Mouse (Mus musculus) CH12.LX (cell line): ENCODE data around the gene Rbm48. TPM values are rescaled to one million over a fixed set of nuclear protein-coding genes. Genes with fewer than 3 reads are reported as not detected.

Experiments used
- DNase-seq: peaks from one replicate; pipeline ENCODE4 v3.0.0-alpha.2; 2013; ENCODE audit errors: extremely low read depth
- H3K27ac ChIP-seq: 2 replicates; pipeline ENCODE4 v1.5.1; 2012; ENCODE audit warnings: low read depth, mild to moderate bottlenecking, control low read depth, moderate library complexity; ENCODE audit not compliant: insufficient read depth
- H3K27me3 ChIP-seq: replicated peaks from 2 replicates; pipeline ENCODE3; 2012; ENCODE audit warnings: inconsistent platforms
- H3K36me3 ChIP-seq, 2 experiments: replicated peaks in 1 of 2; 2 replicates each; pipeline versions ENCODE3 to v1.6.1; 2012; ENCODE audit warnings: inconsistent platforms in 1 of 2, low read length in 1 of 2, mild to moderate bottlenecking in 1 of 2, mixed read lengths in 1 of 2, moderate library complexity in 1 of 2; ENCODE audit not compliant: control insufficient read depth in 1 of 2, insufficient read depth in 1 of 2
- H3K4me1 ChIP-seq, 2 experiments: 2 replicates each; pipeline ENCODE4 v1.6.1; 2012; ENCODE audit warnings: inconsistent platforms in 1 of 2, moderate library complexity in 1 of 2; ENCODE audit not compliant: insufficient read depth in 2 of 2, control insufficient read depth in 1 of 2
- H3K4me2 ChIP-seq: 2 replicates; pipeline ENCODE4 v1.6.1; 2012; ENCODE audit warnings: low read depth, mild to moderate bottlenecking, control low read depth; ENCODE audit not compliant: poor library complexity, insufficient read depth, severe bottlenecking
- H3K4me3 ChIP-seq, 3 experiments: fragments of 150-350 bp in 1 of 3; sonication (generic) in 1 of 3; replicated peaks in 1 of 3; 2 replicates each; pipeline versions ENCODE3 to v1.5.1; 2011 to 2012; ENCODE audit warnings: low read depth in 2 of 3, low read length in 2 of 3, mild to moderate bottlenecking in 2 of 3, moderate library complexity in 2 of 3, control low read depth in 1 of 3, improper control_type of control experiment in 1 of 3, inconsistent platforms in 1 of 3, mixed read lengths in 1 of 3; ENCODE audit not compliant: poor library complexity in 1 of 3
- H3K79me2 ChIP-seq: replicated peaks from 2 replicates; pipeline ENCODE4 v1.6.1; 2012; ENCODE audit warnings: mild to moderate bottlenecking, moderate library complexity; ENCODE audit not compliant: control insufficient read depth, poor library complexity, insufficient read depth, severe bottlenecking; ENCODE audit errors: extremely low read depth
- H3K9ac ChIP-seq: 2 replicates; pipeline ENCODE4 v1.6.1; 2012; ENCODE audit warnings: low read depth, mild to moderate bottlenecking, control low read depth, moderate library complexity; ENCODE audit not compliant: insufficient read depth
- H3K9me3 ChIP-seq: replicated peaks from 2 replicates; pipeline ENCODE3; 2012; ENCODE audit warnings: low read length, inconsistent platforms, mixed read lengths
- BHLHE40 ChIP-seq: IDR thresholded peaks from 2 replicates; pipeline ENCODE4 v1.6.1; 2011; ENCODE audit warnings: mild to moderate bottlenecking, low read depth, low read length, improper control_type of control experiment
- CHD2 ChIP-seq: IDR thresholded peaks from 2 replicates; pipeline ENCODE4 v1.6.1; 2011; ENCODE audit warnings: low read length, improper control_type of control experiment
- CTCF ChIP-seq, 2 experiments: IDR thresholded peaks in 1 of 2; conservative IDR thresholded peaks in 1 of 2; 2 replicates each; pipeline ENCODE4 v1.5.1; 2011 to 2012; ENCODE audit warnings: low read depth in 2 of 2, low read length in 2 of 2, improper control_type of control experiment in 1 of 2, inconsistent platforms in 1 of 2, mild to moderate bottlenecking in 1 of 2, moderate library complexity in 1 of 2
- E2F4 ChIP-seq: IDR thresholded peaks from 2 replicates; pipeline ENCODE4 v1.6.1; 2011; ENCODE audit warnings: low read depth, low read length, improper control_type of control experiment; ENCODE audit not compliant: insufficient replicate concordance
- EP300 ChIP-seq: IDR thresholded peaks from 2 replicates; pipeline ENCODE4 v1.6.1; 2011; ENCODE audit warnings: low read length, improper control_type of control experiment
- HCFC1 ChIP-seq: IDR thresholded peaks from 2 replicates; pipeline ENCODE4 v1.6.1; 2012; ENCODE audit warnings: low read depth, mild to moderate bottlenecking, inconsistent platforms, low read length, improper control_type of control experiment
- IRF4 ChIP-seq: IDR thresholded peaks from 2 replicates; pipeline ENCODE4 v1.6.1; 2014; ENCODE audit warnings: low read depth, mild to moderate bottlenecking, inconsistent platforms, low read length, improper control_type of control experiment
- JUN ChIP-seq: IDR thresholded peaks from 2 replicates; pipeline ENCODE4 v1.6.1; 2011; ENCODE audit warnings: low read depth, mild to moderate bottlenecking, low read length, improper control_type of control experiment, moderate library complexity; ENCODE audit not compliant: insufficient read depth
- JUND ChIP-seq: conservative IDR thresholded peaks from 2 replicates; pipeline ENCODE4 v1.6.1; 2011; ENCODE audit warnings: low read depth, low read length, improper control_type of control experiment
- KAT2A ChIP-seq: IDR thresholded peaks from 2 replicates; pipeline ENCODE4 v1.6.1; 2012; ENCODE audit warnings: low read length, improper control_type of control experiment, inconsistent platforms; ENCODE audit not compliant: insufficient replicate concordance
- MAFK ChIP-seq: IDR thresholded peaks from 2 replicates; pipeline ENCODE4 v1.6.1; 2011; ENCODE audit warnings: low read length, improper control_type of control experiment; ENCODE audit not compliant: insufficient replicate concordance
- MAX ChIP-seq: IDR thresholded peaks from 2 replicates; pipeline ENCODE4 v1.6.1; 2011; ENCODE audit warnings: low read length, improper control_type of control experiment
- MEF2A ChIP-seq: IDR thresholded peaks from 2 replicates; pipeline ENCODE4 v1.6.1; 2014; ENCODE audit warnings: low read depth, mild to moderate bottlenecking, inconsistent platforms, low read length, improper control_type of control experiment, borderline replicate concordance
- MXI1 ChIP-seq: IDR thresholded peaks from 2 replicates; pipeline ENCODE4 v1.6.1; 2011; ENCODE audit warnings: mild to moderate bottlenecking, low read depth, low read length, improper control_type of control experiment
- MYC ChIP-seq: IDR thresholded peaks from 2 replicates; pipeline ENCODE4 v1.6.1; 2011; ENCODE audit warnings: low read depth, mild to moderate bottlenecking, improper control_type of control experiment, low read length
- NELFE ChIP-seq: IDR thresholded peaks from 2 replicates; pipeline ENCODE4 v1.6.1; 2011; ENCODE audit warnings: low read depth, low read length, improper control_type of control experiment
- PAX5 ChIP-seq: IDR thresholded peaks from 2 replicates; pipeline ENCODE4 v1.6.1; 2012; ENCODE audit warnings: low read length, inconsistent platforms, mixed read lengths
- POLR2A ChIP-seq: IDR thresholded peaks from 2 replicates; pipeline ENCODE4 v1.6.1; 2011; ENCODE audit warnings: low read depth, mild to moderate bottlenecking, improper control_type of control experiment, low read length
- POLR2AphosphoS2 ChIP-seq: IDR thresholded peaks from 2 replicates; pipeline ENCODE4 v1.6.1; 2011; ENCODE audit warnings: low read depth, low read length, improper control_type of control experiment
- RAD21 ChIP-seq: IDR thresholded peaks from 2 replicates; pipeline ENCODE4 v1.6.1; 2011; ENCODE audit warnings: low read depth, mild to moderate bottlenecking, low read length, improper control_type of control experiment, moderate library complexity
- RCOR1 ChIP-seq: conservative IDR thresholded peaks from 2 replicates; pipeline ENCODE4 v1.6.1; 2012; ENCODE audit warnings: low read depth, mild to moderate bottlenecking, inconsistent platforms, low read length, improper control_type of control experiment
- SIN3A ChIP-seq: IDR thresholded peaks from 2 replicates; pipeline ENCODE4 v1.6.1; 2012; ENCODE audit warnings: low read length, improper control_type of control experiment, inconsistent platforms
- SMC3 ChIP-seq: IDR thresholded peaks from 2 replicates; pipeline ENCODE4 v1.6.1; 2011; ENCODE audit warnings: low read depth, low read length, improper control_type of control experiment
- TCF12 ChIP-seq: IDR thresholded peaks from 2 replicates; pipeline ENCODE4 v1.6.1; 2014; ENCODE audit warnings: low read depth, mild to moderate bottlenecking, inconsistent platforms, low read length, improper control_type of control experiment
- USF1 ChIP-seq: IDR thresholded peaks from 2 replicates; pipeline ENCODE4 v1.6.1; 2014; ENCODE audit warnings: low read depth, mild to moderate bottlenecking, inconsistent platforms, low read length, improper control_type of control experiment
- USF2 ChIP-seq: conservative IDR thresholded peaks from 2 replicates; pipeline ENCODE4 v1.6.1; 2011; ENCODE audit warnings: low read depth, low read length, improper control_type of control experiment
- ZC3H11A ChIP-seq: IDR thresholded peaks from 2 replicates; pipeline ENCODE4 v1.6.1; 2012; ENCODE audit warnings: low read depth, mild to moderate bottlenecking, inconsistent platforms, low read length, improper control_type of control experiment
- ZKSCAN1 ChIP-seq: IDR thresholded peaks from 2 replicates; pipeline ENCODE4 v1.6.1; 2012; ENCODE audit warnings: low read depth, inconsistent platforms, low read length, improper control_type of control experiment, borderline replicate concordance
- ZNF384 ChIP-seq: IDR thresholded peaks from 2 replicates; pipeline ENCODE4 v1.6.1; 2012; ENCODE audit warnings: low read depth, low read length, improper control_type of control experiment, inconsistent platforms
- dilution Hi-C: fragments of 300-500 bp; cut with MboI; formaldehyde crosslinking; loops from 2 replicates; pipeline ENCODE4 v1.14.3; 2020; ENCODE audit warnings: low sequenced_read_pairs; ENCODE audit not compliant: extremely low pct_unique_long_range_greater_than_20kb, extremely low pct_ligation_motif_present
- in situ Hi-C: fragments of 300-500 bp; cut with MboI; formaldehyde crosslinking; loops from 3 replicates; pipeline ENCODE4 v1.14.3; 2019; ENCODE audit warnings: low sequenced_read_pairs, low pct_ligation_motif_present, low pct_unique_long_range_greater_than_20kb, mixed read lengths
- polyA plus RNA-seq: library from polyadenylated mRNA; unstranded; fragments of >175 nt; gene quantifications from 2 replicates; pipeline ENCODE4 v1.2.1, GENCODE M21; 2012; ENCODE audit warnings: low read depth; ENCODE audit not compliant: insufficient read length
- total RNA-seq, 2 experiments: library from RNA; depleted of rRNA; stranded (reverse); fragments of 300-350 nt in 1 of 2; fragments of >200 nt in 1 of 2; gene quantifications; 2 replicates each; pipeline ENCODE4 v1.2.3; 2012 to 2014

Rbm48 gene
- total and polyA plus RNA-seq, 3 experiments = 8.7 to 15.9 (median 14.2) TPM

DNA sequence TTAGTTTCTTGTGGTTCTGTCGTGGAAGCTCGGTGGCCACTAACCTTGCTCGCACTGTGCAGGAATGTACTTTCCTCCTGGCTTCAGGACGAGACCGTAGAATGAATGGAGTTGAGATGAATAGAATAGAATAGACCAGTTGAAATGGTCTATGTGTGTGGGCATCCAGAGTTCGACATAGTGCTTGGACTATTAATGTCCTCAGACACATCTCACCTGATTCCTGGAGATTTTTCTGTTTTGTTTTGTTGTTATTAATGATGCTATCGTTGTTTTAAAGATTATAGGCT is 52.0 kb downstream of the Rbm48 start:
- peak overlapping the region; percentile 67 for H3K4me2 ChIP-seq
- H3K27me3 ChIP-seq = no peaks in the 10 kb centered on the region
- no peak overlapping the region for H3K27ac ChIP-seq
- H3K9ac ChIP-seq = peak overlapping the region; percentile 90
- peaks cover 12 to 31% of the 10 kb centered on the region in 2 experiments for H3K36me3 ChIP-seq
- TF ChIP-seq JUND = no peak
- no peak for TF ChIP-seq USF2
- TF ChIP-seq MYC = no peak
- TF ChIP-seq TCF12 = no peak
- TF ChIP-seq NELFE = no peak
- no peak for TF ChIP-seq MAFK
- no peak for TF ChIP-seq JUN
- no peak for TF ChIP-seq CHD2
- TF ChIP-seq MEF2A = no peak
- TF ChIP-seq MAX = no peak
- no peak for TF ChIP-seq SIN3A
- no peak for TF ChIP-seq SMC3
- no peak for TF ChIP-seq PAX5
- no peak for TF ChIP-seq HCFC1
- no peak for TF ChIP-seq POLR2A
- peak overlapping the region; percentile 90 to 96 (median 93) for H3K4me3 ChIP-seq
- in situ Hi-C loops (no loop called here), dilution Hi-C loops (no loop called here)
- H3K9me3 ChIP-seq = no peaks in the 10 kb centered on the region
- peaks cover 52% of the 10 kb centered on the region for H3K79me2 ChIP-seq
- H3K4me1 ChIP-seq = peaks cover 12 to 46% of the 10 kb centered on the region in 2 experiments
- DNase-seq = no peak

DNA sequence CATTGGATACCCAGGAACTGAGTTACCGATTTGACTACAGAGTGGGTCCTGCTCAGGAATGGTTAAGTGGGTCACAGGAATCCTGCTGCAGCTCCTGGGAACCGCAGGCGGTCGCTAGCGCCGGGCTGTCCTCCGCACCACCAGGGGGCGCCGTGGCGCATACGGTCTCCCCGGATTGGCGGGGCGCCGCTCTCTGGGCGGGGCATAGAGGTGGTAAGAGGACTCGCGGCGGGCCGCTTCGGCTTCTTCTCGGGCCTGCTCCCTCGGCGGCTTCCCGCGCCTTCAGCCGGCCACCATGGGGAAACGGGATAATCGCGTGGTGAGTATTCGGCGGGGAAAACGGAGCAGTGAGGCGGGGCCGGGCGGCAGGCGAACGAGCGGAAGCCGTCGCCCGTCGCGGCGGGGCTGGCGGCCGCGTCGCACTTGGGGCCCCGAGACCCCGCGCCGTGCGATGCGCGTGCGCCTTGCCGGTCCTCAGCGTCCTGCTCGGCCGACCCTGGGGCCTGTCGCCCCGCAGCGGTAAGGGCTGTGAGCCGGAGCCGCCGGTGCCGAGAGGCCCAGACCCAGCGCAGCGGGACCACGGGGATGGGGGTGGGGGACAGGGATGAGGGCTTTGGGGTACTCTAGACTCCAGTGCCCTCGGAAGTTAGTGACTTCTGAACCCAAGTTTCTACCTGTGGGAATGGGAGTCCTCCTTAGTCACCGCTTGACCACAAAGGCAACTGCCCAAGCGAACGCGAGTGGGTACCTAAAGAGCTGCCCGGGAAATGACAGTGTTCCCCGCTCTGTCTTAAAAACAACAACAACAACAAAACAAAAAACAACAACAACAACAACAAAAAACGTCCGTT is 52.5 kb downstream of the Rbm48 start, which contains the start of gene Fam133b:
Gene Fam133b, plus strand, starts transcription at position 205 of the 851 bp plus-strand sequence.
- Histone ChIP-seq H3K4me1 (peaks cover 12 to 41% of the 10 kb centered on the region in 2 experiments), H3K9ac (peak within 1 kb of the TSS; percentile 90), H3K4me2 (peak within 1 kb of the TSS; percentile 67), H3K79me2 (peaks cover 47% of the 10 kb centered on the region), H3K4me3 (peak within 1 kb of the TSS; percentile 90 to 96 (median 93)), H3K27me3 (no peaks in the 10 kb centered on the region), H3K36me3 (peaks cover 12 to 30% of the 10 kb centered on the region in 2 experiments), H3K27ac (peak within 1 kb of the TSS; percentile 69), H3K9me3 (no peaks in the 10 kb centered on the region)
- dilution Hi-C loops (no loop called here), in situ Hi-C loops (no loop called here)
- peak; percentile 88 for DNase-seq
- no peak; the same call in 1 of the 2 replicates for TF ChIP-seq BHLHE40
- no peak for TF ChIP-seq ZKSCAN1
- 0 out of 2 replicates have a peak, but pooled peaks have one; percentile 19 for TF ChIP-seq ZNF384
- TF ChIP-seq NELFE = peak; percentile 87
- TF ChIP-seq MAFK = no peak
- 0 out of 2 replicates have a peak, but pooled peaks have one; percentile 61 for TF ChIP-seq POLR2AphosphoS2
- TF ChIP-seq CTCF (conservative IDR thresholded peaks at IDR 0.05 in 1 of 2, IDR thresholded peaks at IDR 0.05 in 1 of 2; ENCODE audit: low read depth in 2 of 2, low read length in 2 of 2) = peak; percentile 49 to 89
- peak; percentile 83 for TF ChIP-seq HCFC1
- no peak for TF ChIP-seq E2F4
- peak; percentile 94 for TF ChIP-seq POLR2A
- TF ChIP-seq RCOR1 = no peak
- peak; percentile 76 for TF ChIP-seq MXI1
- TF ChIP-seq KAT2A = peak; percentile 47; the same call in 1 of the 2 replicates
- TF ChIP-seq CHD2 = no peak
- peak; percentile 53; the same call in 1 of the 2 replicates for TF ChIP-seq SMC3
- TF ChIP-seq MAX = no peak
- TF ChIP-seq EP300 = no peak
- TF ChIP-seq MYC = no peak
- TF ChIP-seq USF1 = no peak
- TF ChIP-seq USF2 = no peak
- TF ChIP-seq SIN3A = no peak
- no peak for TF ChIP-seq JUND
- TF ChIP-seq PAX5 = no peak
- TF ChIP-seq IRF4 = peak; percentile 74
- TF ChIP-seq RAD21 = no peak; the same call in 1 of the 2 replicates
- TF ChIP-seq TCF12 = peak; percentile 93
- TF ChIP-seq ZC3H11A = no peak
